Mouse (Mus musculus): ENCODE results near the gene Mfsd6.

Gene Mfsd6

DNA sequence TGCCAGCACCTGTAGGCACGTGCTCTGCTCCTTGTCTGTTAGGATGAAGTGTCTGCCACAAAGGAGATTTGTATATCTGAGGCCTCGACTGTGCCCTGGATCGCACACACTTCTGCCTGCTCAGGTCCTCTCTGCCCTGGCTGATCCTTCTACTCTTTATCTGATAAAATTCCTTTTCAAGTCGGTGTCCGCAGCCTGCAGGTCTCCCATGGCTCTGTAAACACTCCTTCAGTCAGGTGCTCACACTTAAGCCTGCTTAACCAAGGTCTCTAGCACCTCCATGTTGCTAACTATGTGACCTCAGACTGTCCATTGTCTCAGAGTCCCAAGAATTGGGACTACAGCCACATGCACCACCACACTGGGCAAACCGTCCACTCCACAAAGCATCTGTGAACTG lies 87.0 kb downstream of the Mfsd6 start:
- no peak for DNase-seq (ENCODE audit: low read depth, low spot score)

DNA sequence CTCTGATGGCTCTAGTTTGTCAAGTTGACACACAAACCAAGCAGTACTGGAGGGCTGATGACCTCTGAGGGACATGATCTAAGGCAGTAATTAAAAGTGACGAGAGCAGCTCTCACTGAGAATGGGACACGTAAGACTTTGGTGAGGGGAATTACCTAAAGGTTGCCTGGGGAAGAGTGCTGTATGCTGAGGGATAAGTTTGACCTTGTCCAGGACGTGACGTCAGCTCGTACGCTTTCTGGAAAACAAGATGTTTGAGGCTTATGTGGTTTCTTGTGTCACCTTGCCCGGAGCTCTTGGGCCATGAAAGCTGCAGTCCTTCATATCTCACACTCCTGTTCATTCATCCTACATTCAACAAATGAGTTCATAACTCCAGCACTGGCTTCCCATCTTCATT lies 88.2 kb downstream of the Mfsd6 start:
- no peak for DNase-seq (ENCODE audit: low read depth, low spot score)

DNA sequence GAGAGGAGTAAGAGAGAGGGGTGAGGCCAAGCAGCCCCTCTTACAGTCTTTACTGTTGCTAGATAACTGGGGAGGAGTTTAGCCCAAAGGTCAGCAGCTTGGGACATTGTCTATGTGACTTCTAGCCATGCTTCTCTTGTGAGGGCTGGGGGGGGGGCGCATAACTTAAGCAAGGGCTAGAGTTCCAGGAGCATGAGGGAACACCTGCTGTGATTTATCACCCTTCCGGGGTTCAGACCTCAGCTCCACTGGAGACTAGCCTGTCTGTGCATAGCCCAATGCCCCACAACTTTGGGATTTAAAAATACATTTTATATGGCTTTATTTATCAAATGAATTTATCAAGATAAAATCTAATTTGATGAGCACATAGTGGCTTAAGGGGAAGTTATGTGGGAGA lies 89.2 kb downstream of the Mfsd6 start:
- DNase-seq (ENCODE audit: low read depth, low spot score): no peak

DNA sequence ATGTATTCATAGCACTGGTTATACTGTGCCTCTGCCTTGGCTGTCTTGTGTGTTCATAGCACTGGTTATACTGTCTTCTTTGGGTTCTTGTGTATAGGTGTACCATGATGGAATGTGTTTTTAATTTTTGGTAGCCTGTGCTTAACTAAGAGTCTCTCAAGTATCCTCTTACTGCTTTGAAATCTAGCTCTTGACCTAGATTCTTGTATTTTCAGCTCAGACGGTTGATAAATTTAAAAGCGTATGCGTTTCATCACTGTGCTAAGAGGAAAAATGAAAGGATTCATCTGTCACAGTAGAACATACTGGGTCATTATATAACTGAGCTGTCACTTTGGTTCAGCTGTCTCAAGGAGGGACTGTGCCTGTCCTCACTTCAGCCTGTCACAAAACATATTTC lies 91.3 kb downstream of the Mfsd6 start:
- no peak for DNase-seq (ENCODE audit: low read depth, low spot score)

DNA sequence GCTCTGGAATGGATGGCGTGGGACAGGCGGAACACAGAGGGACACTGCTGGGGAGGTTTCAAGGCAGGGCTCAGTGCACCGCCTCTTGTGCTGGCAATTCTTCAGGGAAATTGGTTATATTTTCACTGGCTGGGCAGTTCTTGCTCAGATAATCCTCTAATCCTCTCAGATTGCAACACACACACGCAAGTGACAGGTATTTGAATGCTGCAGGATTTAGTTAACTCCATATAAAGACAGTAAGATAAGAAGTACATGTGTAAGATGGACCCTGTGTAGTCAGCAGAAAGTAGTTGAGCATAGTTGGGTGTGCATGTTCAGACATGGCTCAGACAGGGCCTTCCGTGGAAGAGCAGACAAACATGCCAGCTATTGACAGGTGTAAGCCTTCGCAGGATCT lies 93.0 kb downstream of the Mfsd6 start:
- no peak for DNase-seq (ENCODE audit: low read depth, low spot score)

DNA sequence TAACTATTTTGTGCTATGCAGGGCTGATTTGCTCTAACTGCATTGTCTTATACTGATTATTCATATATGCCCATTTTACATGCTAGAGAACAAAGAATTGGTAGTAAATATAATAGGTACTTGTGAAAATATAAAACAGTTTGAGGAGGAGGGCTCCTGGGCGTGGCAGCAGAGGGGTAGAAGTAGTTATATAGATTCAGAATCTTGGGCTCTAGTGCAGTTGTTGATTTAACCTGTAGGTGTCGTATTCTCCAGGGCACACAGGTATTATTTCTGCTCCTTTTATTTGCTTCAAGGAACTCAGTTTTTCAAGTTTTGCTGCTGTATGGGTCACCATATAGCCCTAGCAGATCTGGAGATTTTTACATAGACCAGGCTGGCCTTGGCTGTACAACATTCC lies 95.7 kb downstream of the Mfsd6 start:
- no peak for DNase-seq (ENCODE audit: low read depth, low spot score)

DNA sequence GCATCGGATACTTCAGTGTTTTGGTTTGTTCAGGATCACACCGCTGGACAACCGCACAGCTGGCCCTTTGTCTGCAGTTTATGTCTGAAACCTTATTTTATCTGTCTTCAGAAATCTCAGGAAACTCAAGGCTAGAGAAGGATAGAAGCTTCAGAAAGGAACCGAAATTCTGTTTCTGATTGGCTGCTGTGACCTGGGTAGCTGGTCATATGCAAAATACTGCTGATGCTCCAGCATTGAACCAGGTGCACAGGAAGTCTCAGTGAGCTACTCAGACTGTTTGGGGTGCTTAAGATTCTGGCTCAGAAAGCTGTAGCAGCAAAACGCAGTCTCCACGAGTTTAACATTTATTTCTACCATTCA lies 96.3 kb downstream of the Mfsd6 start:
- DNase-seq (ENCODE audit: low read depth, low spot score): no peak

DNA sequence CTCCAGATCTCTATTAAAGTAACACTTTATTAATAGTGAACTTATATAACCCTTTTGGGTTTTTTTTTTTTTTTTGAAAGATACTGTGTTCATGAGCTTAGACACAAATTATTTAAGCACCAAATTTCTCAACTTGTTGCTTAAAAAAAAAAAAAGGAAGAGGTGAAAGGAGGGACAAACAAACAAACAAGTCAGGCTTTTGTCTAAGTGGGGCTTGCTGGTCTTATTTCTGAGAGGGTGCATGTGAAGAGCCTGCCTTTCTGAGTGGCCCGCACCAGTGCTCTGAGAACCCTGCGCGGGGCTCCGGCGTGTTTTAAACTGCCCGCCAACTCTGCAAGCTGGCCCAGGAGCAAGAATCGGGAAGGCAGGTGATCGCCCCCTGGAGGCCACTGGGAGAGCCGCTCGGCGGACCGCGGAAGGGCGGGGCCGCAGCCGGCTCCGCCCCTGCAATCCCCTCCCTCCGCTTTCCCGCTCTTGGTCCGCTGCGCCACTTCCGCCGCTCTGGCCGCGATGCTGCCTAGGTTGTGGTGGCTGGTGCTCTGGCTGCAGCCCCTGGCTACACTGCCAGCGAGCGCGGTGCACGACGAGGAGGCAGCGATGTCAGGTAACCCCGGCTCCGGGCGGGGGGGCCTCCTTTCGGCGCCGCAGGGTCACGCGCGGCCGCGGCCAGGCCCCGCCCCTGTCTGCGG lies 96.9 kb downstream of the Mfsd6 start, which contains the start of gene Nemp2:
Nemp2 (plus strand) TSS at position 456 of the 689 bp plus-strand sequence.
- DNase-seq (ENCODE audit: low read depth, low spot score): peak; percentile 84

DNA sequence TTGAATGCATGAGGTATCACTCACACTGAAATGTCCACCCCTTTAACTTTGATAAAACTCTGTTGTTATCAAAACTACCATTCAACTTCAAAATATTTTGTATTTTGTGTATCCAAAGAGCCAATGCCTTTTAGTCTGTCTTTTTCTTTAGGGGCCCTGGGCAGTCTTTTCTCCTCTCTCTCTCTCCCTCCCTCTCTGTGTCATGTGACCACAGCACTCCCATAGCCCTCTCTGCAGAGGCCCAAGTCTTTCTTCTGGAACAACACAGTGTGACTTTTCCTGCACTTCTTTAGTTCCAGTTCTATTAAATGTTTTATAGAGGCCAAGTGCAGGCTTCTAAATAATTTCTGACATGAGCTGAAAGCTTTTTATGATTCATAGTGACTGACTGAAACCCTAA lies 106.8 kb downstream of the Mfsd6 start:
- no peak for DNase-seq (ENCODE audit: low read depth, low spot score)

DNA sequence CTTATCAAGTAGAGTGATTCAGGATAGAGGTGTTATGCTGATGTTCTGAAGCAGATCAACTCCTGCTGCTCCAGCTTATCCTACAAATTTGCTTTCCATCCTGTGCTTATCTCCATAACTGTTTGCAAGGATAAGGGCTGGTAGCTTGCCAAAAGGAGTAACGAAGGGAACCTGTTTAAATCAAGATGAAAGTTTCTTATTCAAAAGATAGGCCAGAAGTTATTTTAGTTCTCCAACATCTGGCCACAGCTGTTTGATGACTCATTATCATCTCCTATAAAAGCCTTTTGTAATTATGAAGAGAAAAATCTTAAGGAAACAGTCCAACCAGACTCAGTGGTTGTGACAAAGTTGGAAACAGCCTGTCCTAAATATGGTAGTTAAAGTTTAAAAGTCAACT lies 109.0 kb downstream of the Mfsd6 start:
- no peak for DNase-seq (ENCODE audit: low read depth, low spot score)

DNA sequence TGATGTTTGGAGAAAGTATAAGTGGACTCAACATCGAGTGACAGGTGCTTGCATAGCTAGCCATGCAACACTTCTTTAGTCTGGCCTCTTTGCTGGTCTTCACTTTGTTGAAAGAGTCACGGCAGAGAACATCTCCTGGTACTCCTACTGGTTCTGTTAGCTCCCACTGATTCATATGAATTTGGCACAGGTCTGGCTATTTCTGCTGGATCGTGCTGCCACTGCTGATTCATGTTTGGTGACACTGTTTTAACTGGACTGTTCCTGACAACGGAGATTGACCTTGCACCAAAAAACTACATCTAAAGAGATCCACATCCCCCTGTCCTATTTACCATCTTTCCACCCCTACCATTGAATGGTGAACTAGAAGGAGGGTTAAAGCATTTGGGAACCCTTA lies 118.8 kb downstream of the Mfsd6 start:
- no peak for DNase-seq (ENCODE audit: low read depth, low spot score)

DNA sequence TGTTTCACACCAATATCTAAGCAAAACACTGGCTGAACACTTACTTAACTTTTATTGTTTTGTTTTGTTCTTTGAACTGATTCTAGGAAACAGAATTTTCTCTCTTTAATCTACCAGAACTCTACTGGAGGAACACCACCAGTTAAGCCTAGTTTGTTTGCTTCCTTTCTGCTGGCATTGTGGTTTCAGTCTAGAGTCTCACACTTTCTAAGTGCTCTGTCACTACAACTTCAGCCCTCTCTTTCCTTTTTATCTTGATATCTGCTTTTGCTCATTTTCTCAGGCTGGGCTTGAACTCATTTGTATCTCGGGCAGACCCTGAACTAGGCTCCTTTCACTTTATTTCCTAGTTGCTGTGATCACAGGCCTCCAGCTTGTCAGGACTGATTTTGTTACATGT lies 119.6 kb downstream of the Mfsd6 start:
- DNase-seq (ENCODE audit: low read depth, low spot score): no peak

Measured in embryo, embryonic 11.5 days (tissue).